Mouse (Mus musculus) myocyte (in vitro differentiated cells): ENCODE results near the gene Tfe3.

Experiments
- CEBPB ChIP-seq: IDR thresholded peaks from 2 replicates; pipeline ENCODE4 v1.6.1; 2011; ENCODE audit warnings: mild to moderate bottlenecking, moderate library complexity; ENCODE audit not compliant: poor library complexity, insufficient read depth, severe bottlenecking
- MYOD1 ChIP-seq, 3 experiments: IDR thresholded peaks; one replicate each; pipeline ENCODE4 v1.6.1; 2011; ENCODE audit warnings: control low read depth in 2 of 3, low read depth in 2 of 3, mild to moderate bottlenecking in 2 of 3, moderate library complexity in 1 of 3; ENCODE audit not compliant: insufficient read length in 2 of 3, control insufficient read depth in 1 of 3
- POLR2A ChIP-seq: IDR thresholded peaks from one replicate; pipeline ENCODE4 v1.6.1; 2011; ENCODE audit warnings: low read depth, mild to moderate bottlenecking, control low read depth, moderate library complexity; ENCODE audit not compliant: insufficient read length
- POLR2AphosphoS2 ChIP-seq: IDR thresholded peaks from one replicate; pipeline ENCODE4 v1.6.1; 2011; ENCODE audit warnings: low read depth, control low read depth; ENCODE audit not compliant: insufficient read length
- SRF ChIP-seq: IDR thresholded peaks from one replicate; pipeline ENCODE4 v1.6.1; 2011; ENCODE audit warnings: low read depth; ENCODE audit not compliant: control insufficient read depth, insufficient read length
- TCF12 ChIP-seq: IDR thresholded peaks from one replicate; pipeline ENCODE4 v1.6.1; 2011; ENCODE audit warnings: mild to moderate bottlenecking, control low read depth; ENCODE audit not compliant: poor library complexity, insufficient read depth, severe bottlenecking
- TCF3 ChIP-seq: IDR thresholded peaks from one replicate; pipeline ENCODE4 v1.6.1; 2011; ENCODE audit warnings: low read depth, control low read depth; ENCODE audit not compliant: insufficient read length

DNA sequence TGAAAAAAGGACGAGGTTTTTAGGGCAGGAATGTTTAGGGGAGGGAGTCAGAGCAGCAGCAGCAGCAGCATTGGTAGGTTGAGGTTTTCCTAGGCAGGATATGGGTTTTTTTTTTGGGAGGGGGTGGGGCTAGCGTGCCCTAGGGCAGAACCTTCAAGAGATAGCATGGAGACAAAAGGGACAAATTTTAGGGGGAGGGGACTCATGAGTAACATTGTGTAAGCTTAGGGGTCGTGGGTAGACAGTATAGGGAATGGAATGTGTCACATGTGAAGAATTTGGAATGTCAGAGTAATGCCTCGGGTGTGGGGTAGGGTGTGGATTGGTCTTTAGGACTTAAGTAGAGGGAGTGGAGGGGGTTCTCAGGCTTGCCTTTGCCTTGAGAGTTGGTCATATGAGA lies 39.7 kb upstream of the Tfe3 start:
- no peak for TF ChIP-seq SRF
- TF ChIP-seq MYOD1 (IDR thresholded peaks at IDR 0.05; ENCODE audit: control insufficient read depth in 1 of 3, insufficient read length in 2 of 3, low read depth in 2 of 3): no peak
- no peak for TF ChIP-seq TCF12
- TF ChIP-seq POLR2AphosphoS2: no peak
- TF ChIP-seq POLR2A: no peak
- TF ChIP-seq TCF3: no peak
- no peak for TF ChIP-seq CEBPB
